Mouse (Mus musculus): Measurements from ENCODE around the gene Aar2.

DNA sequence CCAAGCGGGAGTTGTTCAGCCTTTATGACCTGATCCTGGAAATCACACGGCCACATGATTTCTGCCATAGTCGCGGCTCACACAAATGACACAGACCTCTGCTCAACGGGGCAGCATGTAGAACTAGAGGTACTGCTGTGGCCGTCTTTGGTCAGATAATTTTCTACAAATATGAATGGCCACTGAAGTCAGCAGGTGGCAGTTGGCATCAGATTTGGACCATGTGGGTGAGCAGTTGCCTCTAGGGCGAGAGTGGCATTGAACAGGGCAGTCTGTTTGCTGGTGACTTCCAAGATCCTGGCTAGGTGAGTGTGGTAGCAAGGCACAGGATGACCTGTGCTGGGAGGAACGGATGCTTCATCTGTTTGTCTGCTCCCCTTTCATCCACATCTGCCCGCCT, 42.1 kb downstream of the Aar2 start:
- no peak for TF ChIP-seq CTCF (IDR thresholded peaks at IDR 0.05; ENCODE audit: low read depth, low read length)
- no peak for TF ChIP-seq POLR2A (IDR thresholded peaks at IDR 0.05; ENCODE audit: extremely low read depth, insufficient read depth, low read length)
